Mouse (Mus musculus): ENCODE results near the gene Arfrp1. TPM values are rescaled to one million over a fixed set of nuclear protein-coding genes. Genes with fewer than 3 reads are reported as not detected.

The Arfrp1 gene
- polyA plus RNA-seq, 1 experiment from 2014 or later, result 32.1 TPM

- Histone ChIP-seq H3K4me2 (replicated peaks; ENCODE audit: low read depth) (peak overlapping the region; percentile 35; the same call in 1 of the 2 replicates), H3K9ac (ENCODE audit: low read depth, low read length) (no peak overlapping the region), H3K4me1 (replicated peaks; ENCODE audit: control insufficient read depth, insufficient read depth, low read length) (no peaks in the 10 kb centered on the region), H3K9me3 (ENCODE audit: control insufficient read depth) (no peaks in the 10 kb centered on the region), H3K36me3 (ENCODE audit: control insufficient read depth, insufficient read depth) (no peaks in the 10 kb centered on the region), H3K27ac (ENCODE audit: low read depth, low read length) (no peak overlapping the region), H3K4me3 (ENCODE audit: low read depth, low read length) (no peak overlapping the region; the same call in 1 of the 2 replicates), H3K27me3 (replicated peaks; ENCODE audit: control insufficient read depth, insufficient read depth, low read length) (peaks cover 29% of the 10 kb centered on the region)
- no peak for TF ChIP-seq CTCF (IDR thresholded peaks at IDR 0.05; ENCODE audit: low read depth)
- 4% methylated on average over 35 of the region's 35 CpGs for WGBS
- ATAC-seq, result peak; percentile 47
Measured at GRCm38 (mm10) chr2:181313344-181314079, 51.7 kb downstream of the Arfrp1 start.

- H3K27ac ChIP-seq (ENCODE audit: low read depth, low read length), result no peak overlapping the region
- peaks cover 29% of the 10 kb centered on the region for H3K27me3 ChIP-seq (replicated peaks; ENCODE audit: control insufficient read depth, insufficient read depth, low read length)
- no peak overlapping the region for H3K4me3 ChIP-seq (ENCODE audit: low read depth, low read length)
- TF ChIP-seq CTCF (IDR thresholded peaks at IDR 0.05; ENCODE audit: low read depth), result no peak
- no peaks in the 10 kb centered on the region for H3K9me3 ChIP-seq (ENCODE audit: control insufficient read depth)
- no peaks in the 10 kb centered on the region for H3K4me1 ChIP-seq (replicated peaks; ENCODE audit: control insufficient read depth, insufficient read depth, low read length)
- no peak for ATAC-seq
- no peak overlapping the region for H3K4me2 ChIP-seq (replicated peaks; ENCODE audit: low read depth)
- H3K36me3 ChIP-seq (ENCODE audit: control insufficient read depth, insufficient read depth), result no peaks in the 10 kb centered on the region
- 14% methylated on average over 5 of the region's 5 CpGs for WGBS
- H3K9ac ChIP-seq (ENCODE audit: low read depth, low read length), result no peak overlapping the region
Measured at GRCm38 (mm10) chr2:181313006-181313343, 52.2 kb downstream of the Arfrp1 start.

- Histone ChIP-seq H3K9ac (ENCODE audit: low read depth, low read length) (no peak overlapping the region), H3K36me3 (ENCODE audit: control insufficient read depth, insufficient read depth) (no peaks in the 10 kb centered on the region), H3K9me3 (ENCODE audit: control insufficient read depth) (no peaks in the 10 kb centered on the region), H3K27me3 (replicated peaks; ENCODE audit: control insufficient read depth, insufficient read depth, low read length) (peaks cover 29% of the 10 kb centered on the region), H3K4me2 (replicated peaks; ENCODE audit: low read depth) (no peak overlapping the region), H3K4me3 (ENCODE audit: low read depth, low read length) (no peak overlapping the region), H3K27ac (ENCODE audit: low read depth, low read length) (no peak overlapping the region), H3K4me1 (replicated peaks; ENCODE audit: control insufficient read depth, insufficient read depth, low read length) (no peaks in the 10 kb centered on the region)
- ATAC-seq, result no peak
- 71% methylated on average over 3 of the region's 3 CpGs for WGBS
- TF ChIP-seq CTCF (IDR thresholded peaks at IDR 0.05; ENCODE audit: low read depth), result no peak
Measured at GRCm38 (mm10) chr2:181312435-181312834, 52.8 kb downstream of the Arfrp1 start.

Other genes starting within 250 kb of the Arfrp1 start
- gene Kcnq2, start 230.1 kb downstream of the Arfrp1 start, polyA plus RNA-seq (2015; fragmentation: Nextera tagmentation; extraction: Ambion mirVana), result 0.51 and 0.72 TPM in 2 replicates
- 0.38 and 0.58 TPM in 2 replicates for gene Eef1a2, start 208.4 kb downstream of the Arfrp1 start, polyA plus RNA-seq (2015; fragmentation: Nextera tagmentation; extraction: Ambion mirVana)
- gene Ppdpf, start 178.2 kb downstream of the Arfrp1 start, polyA plus RNA-seq (2015; fragmentation: Nextera tagmentation; extraction: Ambion mirVana), result 197 TPM in 2 replicates
- 1.9 and 2.4 TPM in 2 replicates for gene Ptk6, start 162.6 kb downstream of the Arfrp1 start, polyA plus RNA-seq (2015; fragmentation: Nextera tagmentation; extraction: Ambion mirVana)
- 0.17 and 0.20 TPM in 2 replicates for gene Srms, start 152.2 kb downstream of the Arfrp1 start, polyA plus RNA-seq (2015; fragmentation: Nextera tagmentation; extraction: Ambion mirVana)
- gene Fndc11, start 145.4 kb downstream of the Arfrp1 start, polyA plus RNA-seq (2015; fragmentation: Nextera tagmentation; extraction: Ambion mirVana), result 0.13 TPM in 1 of 2 replicates, not detected in the other
- 5.7 and 6.9 TPM in 2 replicates for gene Helz2, start 123.4 kb downstream of the Arfrp1 start, polyA plus RNA-seq (2015; fragmentation: Nextera tagmentation; extraction: Ambion mirVana)
- 5.4 and 5.8 TPM in 2 replicates for gene Gmeb2, start 77.4 kb downstream of the Arfrp1 start, polyA plus RNA-seq (2015; fragmentation: Nextera tagmentation; extraction: Ambion mirVana)
- 28.9 and 32.3 TPM in 2 replicates for gene Stmn3, start 50.9 kb downstream of the Arfrp1 start, polyA plus RNA-seq (2015; fragmentation: Nextera tagmentation; extraction: Ambion mirVana)
- gene Rtel1, start 45.7 kb downstream of the Arfrp1 start, polyA plus RNA-seq (2015; fragmentation: Nextera tagmentation; extraction: Ambion mirVana), result 10.0 and 10.5 TPM in 2 replicates
- gene Zgpat, start 476 bp downstream of the Arfrp1 start, polyA plus RNA-seq (2015; fragmentation: Nextera tagmentation; extraction: Ambion mirVana), result 23.8 and 25.7 TPM in 2 replicates
- 6.7 and 8.6 TPM in 2 replicates for gene Lime1, start 14.7 kb upstream of the Arfrp1 start, polyA plus RNA-seq (2015; fragmentation: Nextera tagmentation; extraction: Ambion mirVana)
- gene Zbtb46, start 94.0 kb upstream of the Arfrp1 start, polyA plus RNA-seq (2015; fragmentation: Nextera tagmentation; extraction: Ambion mirVana), result 2.1 and 2.3 TPM in 2 replicates
- gene Abhd16b, start 127.8 kb upstream of the Arfrp1 start, polyA plus RNA-seq (2015; fragmentation: Nextera tagmentation; extraction: Ambion mirVana), result 0.07 TPM in 1 of 2 replicates, not detected in the other
- gene Tpd52l2, start 131.7 kb upstream of the Arfrp1 start, polyA plus RNA-seq (2015; fragmentation: Nextera tagmentation; extraction: Ambion mirVana), result 83.7 and 88.2 TPM in 2 replicates
- 60.4 and 62.9 TPM in 2 replicates for gene Dnajc5, start 155.1 kb upstream of the Arfrp1 start, polyA plus RNA-seq (2015; fragmentation: Nextera tagmentation; extraction: Ambion mirVana)
- gene Uckl1, start 219.5 kb upstream of the Arfrp1 start, polyA plus RNA-seq (2015; fragmentation: Nextera tagmentation; extraction: Ambion mirVana), result 49.4 and 60.2 TPM in 2 replicates
- gene Prpf6, start 226.5 kb upstream of the Arfrp1 start, polyA plus RNA-seq (2015; fragmentation: Nextera tagmentation; extraction: Ambion mirVana), result 30.6 and 33.9 TPM in 2 replicates
- 13.0 and 16.2 TPM in 2 replicates for gene Zfp512b, start 227.4 kb upstream of the Arfrp1 start, polyA plus RNA-seq (2015; fragmentation: Nextera tagmentation; extraction: Ambion mirVana)
- gene Samd10, start 233.8 kb upstream of the Arfrp1 start, polyA plus RNA-seq (2015; fragmentation: Nextera tagmentation; extraction: Ambion mirVana), result 18.5 and 18.8 TPM in 2 replicates